Mouse (Mus musculus): ENCODE data around the gene Gm49355.
"Not testable (repeated sequence)": the region's sequence is repeated elsewhere in the genome, so short reads cannot be mapped to it uniquely, and the experiment has no call there.

Gm49355 gene

DNA sequence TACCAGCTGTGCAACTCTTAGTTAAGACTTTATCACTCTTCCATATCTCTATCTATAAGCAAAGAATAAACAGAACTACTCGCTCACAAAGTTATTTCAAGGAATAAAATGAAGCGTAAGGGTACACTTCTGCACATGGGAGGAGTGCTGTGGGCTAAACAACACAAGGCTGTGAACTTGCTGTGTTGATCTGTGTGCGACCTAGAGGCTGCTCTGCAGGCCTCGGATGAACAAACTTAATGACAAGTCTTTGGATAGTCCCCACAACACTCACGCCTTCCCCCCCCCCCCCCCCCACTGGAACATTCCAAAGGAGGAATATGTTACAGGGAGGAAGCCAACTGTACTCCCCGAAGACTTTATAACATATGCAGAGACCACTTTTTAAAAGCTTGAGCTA lies at the start of gene Gm49355:
TSS of gene Gm49355 (plus strand) at position 336 of the 400 bp plus-strand sequence.
- DNase-seq (ENCODE audit: low spot score) = no peak

DNA sequence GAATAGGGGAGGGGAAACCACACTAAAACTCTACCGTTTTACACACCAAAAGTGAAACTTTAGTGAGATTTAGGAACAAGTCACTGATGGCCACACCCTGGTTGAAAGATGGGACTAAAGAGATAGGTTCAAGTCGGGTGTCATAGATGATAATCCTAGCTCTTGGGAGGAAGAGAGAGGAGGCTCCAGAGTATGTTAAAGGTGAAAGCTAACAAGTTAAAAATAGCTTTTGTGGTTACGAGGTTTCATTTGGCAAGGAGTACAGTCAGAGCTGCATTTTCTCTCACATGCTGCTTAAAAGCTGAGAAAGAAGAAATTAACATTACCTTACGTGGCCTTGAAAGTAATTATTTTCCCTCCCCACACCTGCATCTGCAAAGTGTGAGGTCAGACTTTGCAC lies 40.0 kb upstream of the Gm49355 start:
- DNase-seq (ENCODE audit: low spot score) = no peak

DNA sequence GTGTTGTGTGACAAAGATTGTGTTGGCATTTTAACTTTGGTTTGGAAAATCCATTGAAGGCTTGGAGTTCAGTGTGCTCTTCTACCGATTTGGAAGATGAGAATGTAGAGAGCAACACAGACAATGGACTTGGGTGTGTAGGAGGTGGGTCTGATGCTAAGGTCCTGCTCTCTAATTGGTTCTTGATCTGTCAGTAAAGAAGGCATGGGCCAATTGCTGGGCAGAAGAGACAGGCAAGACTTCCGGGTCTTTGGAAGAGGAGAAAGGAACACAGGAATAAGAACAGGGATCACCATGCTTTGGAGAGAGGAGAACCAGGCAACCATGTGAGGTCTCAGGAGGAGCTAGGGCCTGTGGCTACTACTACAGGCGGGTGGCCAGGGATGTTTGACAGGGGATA lies 7.7 kb upstream of the Gm49355 start:
- no peak for DNase-seq (ENCODE audit: low spot score)

DNA sequence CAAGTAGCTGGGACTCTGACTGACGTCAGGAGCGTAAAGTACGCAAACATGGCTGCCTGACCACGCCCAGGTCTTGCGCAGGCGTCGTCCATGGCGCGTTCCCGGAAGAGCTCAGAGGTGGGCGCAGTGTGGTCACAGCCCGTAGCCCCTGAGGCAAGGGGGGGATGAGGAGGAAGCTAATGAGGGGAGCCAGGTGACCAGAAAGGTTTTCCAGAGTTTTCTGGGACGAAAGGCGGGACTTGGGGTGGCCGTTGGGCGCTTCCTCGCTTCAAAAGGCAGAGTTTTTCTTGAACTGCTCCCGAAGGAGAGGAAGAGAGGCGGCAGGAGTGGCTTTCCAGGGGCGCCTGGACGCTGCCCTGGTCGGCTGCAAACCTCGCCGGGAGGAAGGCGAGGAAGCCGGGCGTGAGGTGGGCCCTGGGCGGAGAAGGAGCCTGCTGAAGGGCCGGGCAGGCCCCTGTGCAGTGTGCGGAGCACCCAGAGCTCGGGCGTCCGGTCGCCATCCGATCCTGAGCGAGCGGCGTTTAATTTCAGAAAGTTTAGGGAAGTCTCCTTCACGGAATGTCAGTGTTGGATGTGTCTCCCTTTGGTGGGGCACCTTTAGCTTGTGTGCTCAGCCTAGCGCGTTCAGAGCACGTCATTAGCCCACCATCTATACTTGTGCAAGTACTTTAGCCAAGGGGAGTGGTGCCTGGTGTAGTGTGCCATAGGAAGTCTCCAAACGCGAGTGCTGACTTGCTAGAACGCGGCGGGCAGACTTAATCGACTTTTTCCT lies 551 bp downstream of the Gm49355 start, which contains the start of gene 3830406C13Rik:
TSS of gene 3830406C13Rik (plus strand) at position 33 of the 772 bp plus-strand sequence.
- DNase-seq (ENCODE audit: low spot score) = peak; percentile 61

DNA sequence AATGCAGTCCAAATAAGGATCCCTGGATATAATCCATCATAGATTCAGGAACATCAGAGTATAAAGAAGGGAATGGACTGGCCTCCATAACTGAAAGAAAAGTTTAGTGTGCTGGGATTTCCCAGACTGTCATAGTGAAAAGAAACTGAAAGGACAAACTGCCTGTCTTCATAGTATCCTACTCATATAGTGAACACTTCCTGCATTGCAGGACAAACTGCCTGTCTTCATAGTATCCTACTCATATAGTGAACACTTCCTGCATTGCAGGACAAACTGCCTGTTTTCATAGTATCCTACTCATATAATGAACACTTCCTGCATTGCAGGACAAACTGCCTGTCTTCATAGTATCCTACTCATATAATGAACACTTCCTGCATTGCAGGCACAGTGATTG lies 6.0 kb downstream of the Gm49355 start:
- not testable (repeated sequence) for DNase-seq (ENCODE audit: low spot score)

DNA sequence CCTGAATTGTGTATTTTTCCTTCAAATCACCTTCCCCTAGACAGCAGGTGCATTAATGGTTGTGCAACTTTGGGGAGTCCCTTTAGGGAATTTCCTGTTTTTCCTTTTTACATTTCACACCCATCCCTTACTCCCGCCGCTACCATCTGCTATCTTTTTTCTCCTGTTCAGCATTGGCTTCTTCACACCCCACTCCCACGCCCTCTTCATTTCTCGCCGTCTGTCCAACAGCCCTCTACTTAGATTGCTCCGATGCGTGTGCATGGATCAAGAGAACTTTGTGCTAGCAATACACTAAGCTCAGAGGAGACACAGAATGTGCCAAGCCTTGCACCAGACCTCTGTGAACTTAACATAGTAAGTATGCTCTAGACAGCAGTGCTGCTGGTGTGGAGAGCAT lies 12.6 kb downstream of the Gm49355 start:
- DNase-seq (ENCODE audit: low spot score) = no peak

DNA sequence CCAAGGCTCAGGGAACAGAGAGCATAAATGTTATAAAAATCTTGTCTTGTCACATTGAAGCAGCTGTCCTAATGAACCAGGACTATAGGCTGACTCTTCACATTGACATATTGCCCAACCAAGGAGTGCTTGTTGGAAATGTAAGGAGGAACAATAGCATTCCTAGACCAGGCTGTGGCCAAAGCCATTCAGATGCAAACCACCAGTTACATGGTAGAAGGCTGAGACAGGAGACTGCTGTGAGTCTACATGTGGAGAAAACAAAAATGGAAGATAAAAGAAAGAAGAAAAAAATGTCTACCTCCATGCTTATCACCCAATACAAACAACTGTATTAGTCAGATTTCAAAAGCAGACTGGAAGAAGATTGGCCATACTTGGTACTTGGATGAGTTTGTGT lies 15.4 kb downstream of the Gm49355 start:
- DNase-seq (ENCODE audit: low spot score) = no peak

DNA sequence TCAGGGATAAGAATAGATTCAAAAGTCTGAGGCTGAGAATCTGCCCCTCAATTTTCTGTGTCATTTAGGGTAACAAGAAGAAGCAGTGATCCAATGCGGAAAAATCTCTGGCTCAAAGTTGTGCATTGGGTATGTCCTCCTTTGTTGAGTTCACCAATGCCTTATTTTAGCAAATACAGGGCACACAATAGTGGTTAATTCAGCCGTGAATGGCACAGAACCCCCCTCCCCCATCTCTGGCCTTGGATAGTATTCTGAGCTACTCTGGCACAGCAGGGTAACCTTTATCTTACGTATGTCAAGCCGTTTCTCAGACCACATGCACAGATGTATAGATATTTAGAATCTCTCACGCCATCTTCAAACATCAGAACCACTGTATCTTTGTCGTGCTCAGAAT lies 15.9 kb downstream of the Gm49355 start:
- no peak for DNase-seq (ENCODE audit: low spot score)

DNA sequence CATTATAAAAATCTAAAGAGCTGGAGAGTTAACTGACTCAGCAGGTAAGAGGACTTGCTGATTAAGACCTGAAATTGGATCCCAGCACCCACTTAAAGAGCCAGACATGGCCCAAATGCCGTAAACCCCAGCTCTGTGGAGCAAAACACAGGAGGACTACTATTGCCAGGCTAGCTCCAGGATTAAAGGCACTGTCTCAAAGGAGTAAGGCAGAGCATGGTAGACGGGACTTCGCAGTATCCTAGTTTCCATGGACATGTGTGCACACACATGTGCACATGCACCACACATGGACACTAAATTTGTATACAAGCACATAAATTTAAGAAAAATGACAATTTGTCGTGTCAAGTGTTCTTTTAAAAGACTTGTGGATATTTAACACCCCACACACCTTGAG lies 16.5 kb downstream of the Gm49355 start:
- DNase-seq (ENCODE audit: low spot score) = no peak

DNA sequence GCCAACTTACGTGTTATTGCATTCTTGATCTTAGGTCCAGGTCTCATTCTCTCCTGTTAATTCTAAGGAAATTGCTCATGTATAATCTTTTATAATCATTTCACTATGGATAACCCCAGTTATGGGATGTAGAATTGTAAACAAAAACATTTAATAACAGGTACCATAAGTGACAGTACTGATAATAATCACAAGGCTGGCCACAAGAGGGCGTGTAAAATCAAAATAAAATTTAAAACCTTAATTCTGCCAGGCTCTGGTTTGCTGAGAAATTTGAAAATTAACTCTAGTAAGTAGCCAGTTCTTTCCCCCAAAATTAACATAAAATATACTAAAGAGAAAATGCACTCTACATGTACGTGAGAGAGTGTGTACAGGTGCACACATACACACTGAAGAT lies 16.9 kb downstream of the Gm49355 start:
- no peak for DNase-seq (ENCODE audit: low spot score)

DNA sequence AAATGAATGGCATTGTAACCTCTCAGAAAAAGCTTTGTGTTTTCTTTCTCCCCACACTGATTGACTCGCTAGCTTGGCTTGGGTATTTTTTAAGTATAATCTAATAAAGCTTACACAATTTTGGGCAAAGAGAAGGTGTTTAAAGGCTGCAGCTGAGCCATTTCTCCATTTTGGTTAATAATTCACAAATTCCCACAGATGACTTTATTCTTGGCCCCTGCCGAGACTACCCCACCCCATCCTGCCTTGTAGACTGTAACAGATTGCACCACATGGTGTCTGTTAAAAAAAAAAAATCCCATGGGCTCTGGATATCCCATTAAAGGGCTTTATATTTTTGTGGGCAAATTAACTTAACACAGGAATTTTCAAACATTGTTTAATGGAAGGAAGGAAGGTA lies 19.3 kb downstream of the Gm49355 start:
- DNase-seq (ENCODE audit: low spot score) = no peak

DNA sequence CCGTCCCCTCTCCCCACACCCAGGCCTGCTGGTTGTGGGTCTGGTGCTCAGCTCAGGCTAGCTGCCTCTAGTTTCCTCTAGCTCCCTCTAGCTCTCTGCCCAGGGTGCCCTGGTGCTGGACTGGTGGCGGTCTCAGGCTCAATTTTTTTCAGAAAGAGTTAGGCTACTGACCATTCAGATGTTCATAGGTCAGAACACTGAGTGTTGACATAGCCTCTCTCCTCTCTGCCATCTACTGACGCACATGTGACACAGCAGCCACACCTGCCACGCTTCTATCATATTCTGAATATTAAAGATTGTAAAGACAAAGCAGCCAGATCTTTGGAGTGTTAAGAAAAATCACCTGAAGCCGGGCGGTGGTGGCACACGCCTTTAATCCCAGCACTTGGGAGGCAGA lies 49.8 kb downstream of the Gm49355 start:
- no peak for DNase-seq (ENCODE audit: low spot score)

DNA sequence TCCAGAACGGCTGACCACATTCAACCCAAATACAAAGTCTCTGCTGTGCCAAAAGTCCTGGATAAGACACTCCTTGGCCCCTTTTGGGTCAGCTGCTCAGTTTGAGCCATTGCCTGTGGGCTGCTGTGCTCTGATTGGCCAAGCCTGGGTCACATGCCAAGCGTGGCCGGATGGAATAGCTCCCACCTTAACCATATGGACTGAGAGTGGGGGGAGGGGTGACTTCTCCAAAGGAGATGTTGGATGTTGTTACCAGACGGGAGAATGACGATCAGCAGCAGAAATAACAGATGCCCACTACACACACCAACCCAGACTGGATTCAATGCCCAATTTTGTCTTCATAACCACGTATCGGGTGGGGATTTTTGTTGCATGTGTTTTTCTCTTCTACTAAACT lies 51.1 kb downstream of the Gm49355 start:
- DNase-seq (ENCODE audit: low spot score) = no peak

DNA sequence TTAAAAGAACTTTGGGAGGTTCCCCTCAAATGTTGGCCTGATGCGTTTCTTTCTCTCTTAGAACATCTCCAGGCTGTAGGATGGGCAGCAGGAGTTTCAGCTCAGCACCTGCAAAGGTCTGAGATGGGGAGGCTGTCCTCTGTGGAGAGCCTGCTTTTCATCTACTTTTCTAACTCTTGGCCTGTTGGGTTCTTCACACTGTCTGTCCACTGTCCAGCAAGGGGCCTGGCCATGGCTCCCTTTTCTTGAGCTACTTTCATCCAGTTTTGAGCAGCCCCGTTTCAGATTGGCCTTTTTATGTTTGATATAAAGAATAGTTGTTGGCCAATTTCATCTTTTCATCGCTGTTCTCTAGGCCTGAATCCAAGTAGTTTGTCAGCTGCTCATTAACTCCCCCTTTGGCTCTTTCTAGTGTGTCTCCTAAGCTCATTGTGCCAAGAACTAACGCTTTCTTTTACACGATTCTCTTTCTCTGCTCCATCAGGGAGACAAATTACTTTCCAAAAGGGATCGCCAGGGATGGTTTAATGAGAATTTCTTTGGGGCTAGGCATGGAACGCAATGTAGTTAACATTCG lies 53.7 kb downstream of the Gm49355 start:
- no peak for DNase-seq (ENCODE audit: low spot score)

DNA sequence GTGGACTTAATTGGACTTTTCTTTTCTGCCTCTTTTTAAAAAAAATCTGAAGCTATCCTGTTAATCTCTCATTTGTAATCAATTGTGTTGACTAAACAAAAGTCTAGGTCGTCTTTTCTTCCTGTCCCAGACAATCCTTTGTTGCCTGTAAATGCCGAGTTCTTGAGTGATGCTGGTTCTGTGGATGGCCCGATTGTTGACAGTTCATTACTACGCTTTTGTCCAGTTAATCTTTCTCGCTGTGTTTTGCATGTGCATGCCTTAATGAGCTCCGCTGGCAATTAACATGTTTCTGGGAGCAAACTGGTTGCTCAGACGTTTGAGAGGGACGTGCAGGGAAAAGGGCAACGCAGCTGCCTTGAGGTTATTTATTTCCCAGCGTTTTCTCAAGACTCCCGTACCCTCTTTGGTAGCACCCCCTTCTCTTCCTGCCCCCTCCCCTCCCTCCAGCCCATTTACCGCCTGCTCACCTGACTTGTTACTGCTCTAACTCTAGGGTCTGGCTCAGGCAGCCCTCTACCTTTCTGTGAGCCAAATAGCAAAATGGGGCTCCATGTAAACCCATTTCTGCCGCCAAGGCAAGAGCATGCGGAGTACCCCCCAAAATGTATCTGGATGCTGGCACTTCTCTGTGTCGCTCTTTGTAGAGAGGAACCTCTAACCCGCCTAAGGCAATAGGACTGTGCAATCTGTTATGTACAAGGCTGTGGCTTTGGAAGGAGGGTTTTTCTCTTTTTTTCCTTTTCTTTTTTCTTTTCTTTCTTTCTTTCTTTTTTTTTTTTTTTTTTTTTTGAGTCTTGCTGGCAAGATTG lies 54.4 kb downstream of the Gm49355 start:
- DNase-seq (ENCODE audit: low spot score) = no peak

DNA sequence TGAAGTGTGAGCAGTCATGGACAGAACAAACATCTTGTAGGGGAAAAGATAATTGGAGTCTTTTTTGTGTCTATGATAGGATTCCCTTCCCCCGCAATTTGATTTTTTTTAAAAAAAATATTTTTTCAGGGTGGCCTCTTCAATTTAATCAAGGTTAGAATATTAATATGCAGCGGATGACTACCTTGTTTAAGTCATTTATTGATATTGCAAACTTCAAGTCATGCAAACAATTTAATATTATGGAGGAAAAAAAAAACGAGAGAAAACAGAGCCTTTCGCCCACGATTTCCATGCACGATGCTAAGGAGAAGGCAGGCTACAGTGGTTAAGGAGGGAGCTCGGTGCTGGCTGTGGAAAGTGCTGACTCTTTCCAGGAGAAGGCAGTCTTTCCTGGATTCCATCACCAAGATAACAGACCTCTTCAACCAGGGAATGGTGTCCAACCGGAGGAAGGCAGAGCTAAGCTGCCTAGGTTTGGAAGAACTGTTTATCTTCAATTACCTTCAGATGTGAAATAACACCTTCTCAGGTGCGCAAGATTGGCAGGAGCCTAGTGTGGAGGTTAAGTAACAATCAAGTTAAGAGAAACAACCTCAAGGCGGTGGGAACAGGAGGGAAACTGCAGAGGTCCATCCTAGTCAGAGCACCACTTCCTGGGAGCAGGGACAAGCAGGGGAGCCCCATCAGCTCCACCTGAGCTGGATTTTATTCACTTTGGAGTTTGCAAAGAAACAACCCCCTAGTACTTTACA lies 55.2 kb downstream of the Gm49355 start:
- DNase-seq (ENCODE audit: low spot score) = no peak

DNA sequence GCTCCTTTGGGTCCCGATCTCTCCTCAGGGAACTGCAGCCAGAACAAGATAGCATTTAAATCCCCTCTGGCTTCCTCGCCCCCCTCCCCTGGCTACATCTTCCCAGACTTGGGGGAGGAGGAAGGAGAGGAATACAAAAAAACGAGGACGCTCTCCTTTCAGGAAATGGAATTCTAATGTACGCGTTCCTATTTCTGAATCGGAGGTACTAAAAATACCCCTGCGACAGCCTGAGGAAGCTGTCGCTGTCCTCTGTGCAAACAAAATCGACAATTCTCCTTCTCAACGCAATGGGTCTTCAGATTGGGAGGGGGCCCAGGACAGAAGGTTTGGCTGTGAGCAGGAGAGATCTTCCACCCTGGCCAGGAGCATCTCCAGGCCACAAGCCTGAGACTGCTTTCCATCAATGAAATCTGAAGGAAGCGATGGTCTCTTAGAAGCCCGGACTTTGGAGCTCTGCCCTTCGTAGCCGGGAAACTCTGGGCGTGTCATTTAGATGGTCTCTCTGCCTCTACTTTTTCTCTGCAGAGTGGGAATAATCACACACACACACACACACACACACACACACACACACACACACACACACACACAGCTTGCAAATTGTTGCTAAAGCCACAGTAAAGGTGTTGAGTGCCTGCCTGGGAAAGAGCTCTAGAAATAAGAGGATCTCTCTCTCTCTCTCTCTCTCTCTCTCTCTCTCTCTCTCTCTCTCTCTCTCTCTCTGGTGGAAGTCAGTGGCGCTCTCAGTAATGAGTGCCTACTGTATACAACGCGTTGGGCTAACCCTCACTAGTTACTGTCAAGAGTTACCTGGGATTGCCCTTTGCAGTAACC lies 56.7 kb downstream of the Gm49355 start:
- no peak for DNase-seq (ENCODE audit: low spot score)

DNA sequence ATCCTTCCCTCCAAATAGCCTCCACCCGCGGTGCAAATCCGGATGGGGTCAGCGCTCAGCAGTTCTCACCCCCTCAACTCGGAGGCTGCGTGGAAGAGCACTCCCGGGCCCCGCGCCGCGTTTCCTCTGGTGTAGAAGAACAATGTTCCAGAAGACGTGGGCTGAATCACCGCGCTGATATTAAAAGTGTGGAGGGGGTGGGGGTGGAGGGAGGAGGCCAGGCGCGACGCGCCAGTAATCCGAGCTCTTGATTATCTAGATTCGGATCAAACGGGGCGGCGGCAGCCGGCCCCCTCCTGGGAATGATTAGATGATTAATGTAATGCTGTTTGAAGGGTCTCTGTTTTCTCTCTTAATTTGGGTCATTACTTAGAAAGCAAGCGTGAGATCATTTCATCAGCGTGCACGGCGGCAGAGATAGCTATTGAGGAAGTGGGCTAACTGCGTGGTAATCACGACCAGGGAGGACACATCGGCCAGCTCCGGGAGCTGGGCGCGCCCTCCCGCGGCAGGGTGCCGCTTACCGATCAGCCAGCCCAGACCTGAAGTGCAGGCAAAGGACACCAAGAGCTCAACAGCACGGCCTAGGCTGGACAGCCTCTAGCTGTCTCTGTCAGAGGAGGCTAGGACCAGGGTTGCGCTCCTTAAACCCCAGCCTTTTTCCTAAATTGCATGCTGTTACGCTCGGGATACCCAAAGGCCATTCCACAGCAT lies 57.5 kb downstream of the Gm49355 start:
- no peak for DNase-seq (ENCODE audit: low spot score)

DNA sequence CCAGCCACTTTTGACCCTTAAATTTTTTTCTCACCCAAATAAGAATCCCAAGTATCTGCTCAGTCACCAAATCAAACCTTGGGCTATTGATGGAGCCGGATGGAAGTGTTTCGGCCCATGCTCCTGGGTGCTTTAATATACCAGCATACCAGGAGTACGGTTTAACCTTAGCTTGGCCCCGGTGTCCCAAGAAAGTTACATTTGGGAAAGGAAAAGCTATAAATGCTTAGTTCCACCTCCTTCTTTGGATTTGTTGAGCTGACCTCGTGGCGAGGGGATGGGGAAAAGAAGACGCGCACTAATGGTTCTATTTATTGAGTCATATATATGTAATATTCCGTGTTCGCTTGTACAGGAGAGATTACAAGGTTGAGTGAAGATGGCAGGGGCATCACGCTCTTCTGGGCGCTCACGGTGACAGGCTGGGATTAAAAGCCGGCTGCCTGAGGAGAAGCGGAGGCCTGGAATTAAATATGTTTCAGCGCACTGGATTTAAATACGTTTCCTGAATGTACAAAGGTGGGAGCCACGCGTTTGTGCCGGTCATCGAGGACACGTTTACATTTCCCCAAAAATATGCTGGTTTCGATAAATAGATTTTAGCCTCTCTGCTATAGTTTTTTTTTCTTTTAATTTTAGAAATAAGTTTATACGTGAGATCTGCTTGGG lies 58.1 kb downstream of the Gm49355 start:
- DNase-seq (ENCODE audit: low spot score) = no peak

DNA sequence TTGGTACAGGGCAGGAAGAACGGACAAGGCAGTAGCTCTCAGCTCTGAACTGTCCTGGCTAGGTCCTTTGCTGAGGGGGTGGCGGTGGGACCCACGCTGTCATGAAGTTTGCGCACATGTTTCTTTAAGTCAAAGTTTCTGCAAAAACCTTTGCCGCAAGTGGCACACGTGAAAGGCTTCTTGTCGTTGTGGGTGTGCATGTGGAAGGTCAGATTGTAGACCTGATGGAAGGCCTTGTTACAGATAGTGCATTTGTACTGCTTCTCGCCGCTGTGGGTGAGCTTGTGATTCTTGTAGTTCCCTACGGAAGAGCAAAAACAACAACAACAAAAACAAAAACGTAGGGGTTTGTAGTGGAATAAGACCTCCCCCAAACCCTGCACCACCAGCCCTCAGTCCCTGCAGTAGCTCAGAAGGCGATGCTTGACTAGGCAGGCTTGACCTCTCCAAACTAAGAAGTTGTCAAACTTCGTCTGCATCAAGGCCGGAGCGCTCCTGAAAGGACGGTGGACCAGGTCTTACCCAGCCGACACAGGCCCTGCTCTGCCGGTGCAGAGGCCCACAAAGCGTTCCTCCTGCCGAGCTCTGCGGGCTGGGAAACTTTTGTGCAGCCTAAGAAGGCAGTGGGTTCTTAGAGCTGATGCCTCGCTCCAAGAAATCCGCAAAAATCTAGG lies 58.8 kb downstream of the Gm49355 start:
- no peak for DNase-seq (ENCODE audit: low spot score)

Data from spleen, adult 12 weeks (tissue).